Mouse (Mus musculus): Measurements from ENCODE around the gene Hsph1.

Gene Hsph1

DNA sequence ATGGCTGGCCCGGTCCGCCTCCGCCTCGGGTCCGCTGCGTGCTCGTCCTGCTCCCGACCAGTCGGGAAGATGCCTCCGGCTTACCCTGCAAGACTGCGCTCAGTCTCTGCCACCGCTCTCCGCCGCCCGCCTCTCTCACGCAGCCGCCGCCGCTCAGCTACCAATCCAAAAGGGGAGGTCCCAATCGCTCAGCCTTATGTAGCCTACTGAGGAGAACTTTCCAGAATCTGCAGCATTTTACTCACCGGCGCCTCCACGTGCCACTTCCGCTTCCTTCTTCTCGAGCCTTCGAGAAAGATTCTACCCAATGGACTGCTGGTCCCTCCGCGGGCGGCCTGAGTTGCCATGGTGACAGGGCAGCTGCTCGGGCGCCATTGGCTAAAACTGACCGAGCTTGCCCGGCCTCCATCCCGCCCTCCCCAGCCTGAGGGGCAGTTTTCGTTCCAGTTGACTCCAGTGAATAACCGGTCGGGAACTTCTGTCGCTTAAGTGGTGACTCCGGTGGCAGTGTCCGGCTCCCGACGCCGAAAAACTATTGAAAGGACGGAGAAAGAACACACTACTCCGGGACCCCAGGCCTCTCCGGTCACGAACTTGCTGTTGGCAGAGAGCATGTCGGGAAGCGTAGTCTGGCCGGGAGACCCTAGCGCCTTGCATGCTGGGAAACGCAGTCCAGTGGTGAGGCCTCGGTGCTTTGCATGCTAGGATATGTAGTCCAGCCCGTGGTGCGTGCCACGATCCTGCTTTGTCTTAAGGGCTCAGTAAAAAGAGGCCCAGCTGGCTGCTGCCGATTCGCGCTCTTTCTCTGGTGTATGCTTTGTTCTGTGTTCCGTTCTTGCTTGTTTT, at the start of gene Hsph1:
Hsph1 (minus strand) TSS at position 302 of the 846 bp plus-strand sequence.
- DNase-seq = peak; percentile 100

DNA sequence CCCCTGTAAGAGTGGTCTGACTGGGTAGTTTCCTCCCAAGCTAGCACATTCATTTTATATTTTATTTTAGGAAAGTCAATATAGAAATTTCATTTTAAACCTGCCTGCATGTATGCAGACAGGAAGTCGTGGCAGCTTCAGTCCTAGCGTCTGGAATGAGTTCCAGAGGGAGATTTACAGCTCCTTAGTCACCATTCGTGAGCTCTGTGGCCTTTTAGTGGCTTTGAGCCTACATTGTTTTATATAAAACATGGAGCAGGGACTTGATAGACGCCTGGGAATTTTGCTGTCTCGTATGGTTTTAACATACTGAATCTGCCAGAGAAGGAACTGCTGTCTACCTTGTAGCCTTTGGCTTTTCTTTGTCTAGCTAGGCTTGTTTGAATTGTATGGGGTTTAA, 44.8 kb upstream of the Hsph1 start:
- no peak for DNase-seq

DNA sequence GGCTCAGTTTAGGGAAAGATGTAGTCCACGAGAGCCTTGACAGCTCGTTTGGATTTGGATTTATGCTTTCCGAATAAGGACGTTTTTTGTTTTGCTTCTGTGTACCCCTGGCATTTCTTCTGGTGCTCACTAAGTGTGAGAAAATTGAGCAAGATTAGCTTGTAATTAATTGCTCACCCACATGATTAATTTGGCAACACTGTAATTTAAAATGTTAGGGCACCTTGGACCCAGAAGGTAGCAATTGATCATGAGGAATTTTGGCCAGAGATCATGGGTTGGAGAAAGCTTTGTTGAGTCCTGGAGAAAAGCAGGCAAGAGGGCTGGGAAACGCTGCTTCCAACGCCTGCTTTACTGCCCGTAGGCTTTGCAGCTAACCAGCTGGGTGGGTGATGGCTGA, 43.7 kb upstream of the Hsph1 start:
- no peak for DNase-seq

DNA sequence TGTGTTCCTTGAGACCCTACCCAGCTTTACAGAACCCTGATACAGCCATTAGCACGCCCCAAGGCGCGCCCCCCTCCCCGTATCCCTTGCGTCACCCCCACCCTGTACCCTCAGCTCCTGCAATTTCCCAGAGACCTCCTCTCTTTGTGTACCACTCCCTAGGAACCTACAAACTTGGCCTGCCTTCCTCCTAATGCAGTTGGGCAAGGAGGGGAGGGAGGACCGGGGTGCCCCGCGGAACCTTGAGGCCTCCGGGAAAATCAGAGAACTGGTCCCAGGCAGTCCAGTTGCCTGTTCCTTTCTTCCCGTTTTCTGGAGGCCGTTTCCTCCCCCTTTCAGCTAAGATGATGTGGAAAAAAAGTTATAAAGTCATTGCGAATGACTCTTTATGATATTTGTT, 43.2 kb upstream of the Hsph1 start:
- no peak for DNase-seq

DNA sequence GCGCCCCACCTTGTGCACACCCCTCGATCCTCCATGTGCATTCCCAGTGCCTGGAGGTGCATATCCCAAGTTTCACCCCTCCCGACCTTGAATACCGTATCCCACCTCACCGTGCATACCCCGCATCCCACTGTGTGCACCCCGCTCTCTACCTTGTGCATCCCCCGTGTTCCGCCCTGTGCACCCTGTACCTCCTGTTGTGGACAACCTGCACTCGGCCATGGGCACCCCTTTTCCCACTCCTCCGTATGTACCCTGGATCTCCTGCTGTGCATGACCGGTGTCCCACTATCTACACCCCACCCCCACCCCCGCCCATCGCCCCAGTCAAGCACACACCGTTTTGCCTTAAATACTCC, 42.8 kb upstream of the Hsph1 start:
- no peak for DNase-seq

DNA sequence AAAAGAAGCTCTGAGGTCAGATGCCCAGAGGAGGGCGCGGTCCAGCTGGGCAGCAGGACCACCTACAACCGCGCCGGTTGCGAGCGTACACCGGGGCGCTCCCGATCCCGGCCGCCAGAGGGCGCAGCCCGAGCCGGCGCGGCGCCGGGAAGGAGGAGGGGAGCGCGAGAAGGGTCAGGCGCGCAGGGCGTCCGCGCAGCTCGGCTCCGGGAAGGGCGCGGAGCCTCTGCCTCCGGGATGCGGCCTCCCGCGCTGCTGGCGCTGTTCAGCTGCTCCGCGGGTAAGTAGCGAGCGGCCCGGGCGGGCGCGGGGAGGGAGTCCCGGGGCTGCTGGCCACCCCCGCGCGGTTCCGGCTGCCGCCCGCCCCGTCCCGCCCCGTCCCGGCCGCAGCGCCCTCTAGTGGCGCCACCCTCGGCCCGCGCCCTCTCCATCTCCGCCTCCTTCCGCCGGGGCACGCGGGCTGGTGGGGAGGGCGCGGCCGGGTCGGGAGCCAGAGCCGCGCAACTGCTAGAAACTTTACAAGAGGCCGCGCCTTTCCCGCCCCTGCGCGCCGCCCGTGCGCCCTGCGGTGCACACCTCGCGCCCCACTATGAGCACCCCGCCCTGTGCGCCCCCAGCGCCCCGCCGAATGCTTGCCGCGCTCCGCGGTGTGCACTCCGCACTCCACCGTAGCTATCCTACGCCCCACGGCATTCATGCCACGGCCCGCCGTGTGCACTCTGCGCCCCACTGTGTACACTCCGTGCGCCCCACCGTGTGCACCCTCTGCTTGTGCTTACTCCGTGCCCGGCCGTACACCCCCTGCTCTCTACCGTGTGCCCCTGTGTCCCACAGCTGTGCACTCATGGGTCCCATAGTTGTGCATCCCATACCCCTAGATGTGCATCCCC, 42.2 kb upstream of the Hsph1 start, which contains the start of gene B3glct:
B3glct (plus strand) TSS at position 131 of the 890 bp plus-strand sequence.
- DNase-seq = peak; percentile 98

DNA sequence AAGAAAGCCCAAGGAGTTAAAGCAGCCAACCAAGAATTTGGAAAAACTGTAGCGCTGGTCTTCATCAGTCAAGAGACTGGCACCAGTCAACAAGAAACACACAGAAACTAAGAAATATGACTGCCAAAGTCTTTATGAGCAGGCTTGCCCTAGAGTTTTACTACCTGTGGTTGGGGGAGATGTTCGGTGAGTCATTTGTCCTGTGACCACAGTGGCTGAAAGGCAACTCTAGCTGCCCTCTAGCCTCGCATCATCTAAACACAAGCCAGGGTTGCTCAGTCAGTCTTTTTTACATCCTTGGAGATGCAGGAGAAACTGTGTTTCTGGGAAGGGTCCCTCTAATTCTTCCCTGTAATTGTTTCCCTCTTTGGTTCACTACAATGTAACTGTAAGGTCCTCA, 41.0 kb upstream of the Hsph1 start:
- no peak for DNase-seq

DNA sequence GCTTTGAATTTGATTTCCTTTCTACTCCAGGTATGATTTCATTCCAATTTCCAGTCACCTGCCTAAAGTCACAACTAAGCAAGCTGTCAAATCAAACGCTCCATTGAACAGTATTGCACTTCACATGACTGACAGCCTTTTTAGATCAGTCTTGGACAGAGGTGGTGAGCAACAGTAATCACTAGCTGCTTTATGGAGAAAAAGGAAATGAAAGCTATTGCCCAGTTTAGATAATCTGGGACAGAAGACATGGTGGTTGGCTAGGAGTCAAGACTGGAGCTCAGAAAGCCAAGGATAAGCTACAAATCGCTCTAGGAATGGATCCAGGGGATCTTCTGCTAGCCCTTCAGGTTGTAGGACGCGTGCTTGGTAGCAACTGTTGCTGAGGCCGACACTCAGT, 27.2 kb upstream of the Hsph1 start:
- DNase-seq = no peak

DNA sequence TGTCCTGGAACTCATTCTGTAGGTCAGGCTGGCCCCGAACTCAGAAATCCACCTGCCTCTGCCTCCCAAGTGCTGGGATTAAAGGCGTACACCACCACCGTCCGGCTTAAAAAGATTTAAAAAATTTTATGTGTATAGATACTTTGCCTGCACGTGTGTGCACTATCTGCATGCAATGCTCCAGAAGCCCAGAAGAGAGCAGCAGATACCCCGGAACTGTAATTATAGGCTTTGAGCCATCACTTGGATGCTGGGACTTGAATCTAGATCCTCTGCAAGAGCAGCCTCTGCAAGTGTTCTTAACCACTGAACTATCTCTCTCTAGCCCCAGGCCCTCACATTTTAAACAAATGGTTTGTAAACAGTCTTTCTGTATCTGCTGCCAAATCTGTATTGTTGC, 26.8 kb upstream of the Hsph1 start:
- no peak for DNase-seq

DNA sequence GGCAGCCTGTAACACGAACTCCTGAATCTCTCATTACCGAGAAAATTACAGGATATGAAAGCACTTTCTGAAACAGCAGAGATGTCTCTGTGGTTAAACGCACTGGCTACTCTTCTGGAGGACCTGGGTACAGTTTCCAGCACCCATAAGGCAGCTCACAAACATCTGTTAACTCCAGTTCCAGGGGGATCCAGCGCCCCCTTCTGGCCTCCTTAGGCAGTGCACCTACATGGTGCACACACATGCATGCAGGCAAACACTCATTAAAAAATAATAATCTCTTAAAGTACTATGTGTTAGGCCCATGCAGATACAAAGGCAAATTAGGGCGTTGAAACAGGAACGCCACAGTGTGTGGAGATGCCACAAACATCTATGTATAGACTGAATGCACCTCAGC, 25.3 kb upstream of the Hsph1 start:
- DNase-seq = no peak

DNA sequence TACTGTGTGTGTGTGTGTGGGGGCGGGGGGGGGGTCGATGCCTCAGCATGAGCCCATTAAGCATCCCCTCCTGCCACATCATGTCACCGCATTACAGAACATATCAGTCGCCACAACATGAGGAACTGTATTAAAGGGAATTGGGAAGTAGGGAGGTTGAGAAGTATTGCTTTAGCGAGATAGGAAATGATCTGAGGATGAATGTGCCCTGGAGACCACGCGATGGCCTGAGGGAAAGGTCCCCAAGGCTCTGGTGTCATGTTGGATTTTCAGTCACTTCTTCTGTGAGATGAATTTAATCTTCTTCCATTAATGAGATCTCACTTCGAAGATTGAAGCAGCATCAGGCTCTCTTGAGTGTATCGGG, 23.2 kb upstream of the Hsph1 start:
- no peak for DNase-seq

DNA sequence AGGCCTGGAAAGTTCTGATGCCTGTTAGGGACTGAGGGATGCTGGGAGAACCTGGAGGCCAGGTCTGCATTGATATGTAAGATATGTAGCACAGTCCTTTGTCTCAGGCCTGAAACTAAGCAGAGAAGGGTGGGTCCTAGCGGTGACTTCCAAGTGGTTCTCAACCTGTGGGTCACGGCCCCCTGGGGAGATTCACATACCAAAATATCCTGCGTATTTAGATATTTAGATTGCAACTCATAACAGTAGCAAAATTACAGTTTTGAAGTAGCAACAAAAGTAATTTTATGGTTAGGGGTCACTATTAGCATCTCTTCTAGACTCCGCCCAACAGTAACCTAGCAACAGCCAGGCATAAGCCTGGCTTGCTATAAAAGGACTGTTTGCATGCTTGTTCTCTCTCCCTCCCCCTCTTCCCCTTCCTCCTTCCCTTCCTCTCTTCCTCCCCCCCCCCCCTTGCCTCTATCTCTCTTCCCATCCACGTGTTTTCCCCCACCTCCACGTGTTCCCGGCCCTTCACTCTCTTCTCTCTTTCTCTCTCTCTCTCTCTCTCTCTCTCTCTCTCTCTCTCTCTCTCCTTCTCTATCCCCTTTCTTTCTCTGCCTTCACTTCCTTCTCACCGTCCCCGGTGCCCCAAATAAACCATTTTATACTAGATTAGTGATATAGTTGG, 22.7 kb upstream of the Hsph1 start:
- no peak for DNase-seq

DNA sequence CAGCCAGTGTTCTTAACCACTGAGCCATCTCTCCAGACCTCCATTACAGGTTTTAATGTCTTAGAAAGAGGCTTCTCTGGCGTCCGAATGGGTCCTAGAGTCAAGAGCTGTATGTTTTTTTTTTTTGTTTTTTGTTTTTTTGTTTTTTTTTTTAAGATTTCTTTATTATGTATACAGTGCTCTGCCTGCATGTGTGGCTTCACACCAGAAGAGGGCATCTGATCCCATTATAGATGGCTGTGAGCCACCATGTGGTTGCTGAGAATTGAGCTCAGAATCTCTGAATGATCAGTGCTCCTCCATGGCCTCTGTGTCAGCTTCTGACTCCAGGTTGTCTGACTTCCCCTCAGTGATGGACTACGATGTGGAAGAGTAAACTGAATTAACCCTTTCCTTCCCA, 21.8 kb upstream of the Hsph1 start:
- no peak for DNase-seq

DNA sequence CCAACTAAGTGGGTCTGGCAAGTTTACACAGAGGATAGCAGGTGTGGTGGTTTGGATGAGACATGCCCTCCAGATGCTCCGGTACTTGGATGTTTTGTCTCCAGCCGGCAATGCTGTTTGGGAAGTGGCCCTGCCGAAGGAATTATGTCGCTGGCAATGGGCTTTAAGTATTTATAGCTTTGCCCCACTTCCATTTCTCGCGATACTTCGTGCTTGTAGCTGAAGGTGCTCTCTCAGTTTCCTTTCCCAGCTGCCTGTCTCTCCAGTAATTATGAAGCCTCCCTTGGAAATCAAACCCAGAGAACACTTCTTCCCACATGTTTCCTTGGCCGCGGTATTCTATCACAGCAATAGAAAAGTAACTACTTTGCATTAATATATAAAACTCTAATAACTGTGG, 19.5 kb upstream of the Hsph1 start:
- no peak for DNase-seq

DNA sequence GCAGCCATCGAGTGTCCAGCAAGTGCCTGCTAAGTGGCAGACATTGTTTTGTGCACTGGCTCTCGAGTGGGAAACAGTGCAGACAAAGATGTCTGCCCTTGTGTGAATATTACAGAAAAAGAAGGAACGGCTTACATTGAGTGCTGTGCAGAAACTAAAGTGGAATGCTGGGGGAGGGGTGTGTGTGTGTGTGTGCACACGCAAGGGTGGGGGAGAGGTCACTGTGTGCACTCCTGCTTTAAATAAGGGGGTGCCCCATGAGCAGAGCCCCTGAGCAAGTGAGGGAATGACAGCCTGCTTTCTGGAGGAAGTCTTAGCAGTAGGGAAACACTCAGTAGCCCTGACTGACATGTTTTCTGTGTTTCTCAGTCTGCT, 14.0 kb upstream of the Hsph1 start:
- DNase-seq = no peak

DNA sequence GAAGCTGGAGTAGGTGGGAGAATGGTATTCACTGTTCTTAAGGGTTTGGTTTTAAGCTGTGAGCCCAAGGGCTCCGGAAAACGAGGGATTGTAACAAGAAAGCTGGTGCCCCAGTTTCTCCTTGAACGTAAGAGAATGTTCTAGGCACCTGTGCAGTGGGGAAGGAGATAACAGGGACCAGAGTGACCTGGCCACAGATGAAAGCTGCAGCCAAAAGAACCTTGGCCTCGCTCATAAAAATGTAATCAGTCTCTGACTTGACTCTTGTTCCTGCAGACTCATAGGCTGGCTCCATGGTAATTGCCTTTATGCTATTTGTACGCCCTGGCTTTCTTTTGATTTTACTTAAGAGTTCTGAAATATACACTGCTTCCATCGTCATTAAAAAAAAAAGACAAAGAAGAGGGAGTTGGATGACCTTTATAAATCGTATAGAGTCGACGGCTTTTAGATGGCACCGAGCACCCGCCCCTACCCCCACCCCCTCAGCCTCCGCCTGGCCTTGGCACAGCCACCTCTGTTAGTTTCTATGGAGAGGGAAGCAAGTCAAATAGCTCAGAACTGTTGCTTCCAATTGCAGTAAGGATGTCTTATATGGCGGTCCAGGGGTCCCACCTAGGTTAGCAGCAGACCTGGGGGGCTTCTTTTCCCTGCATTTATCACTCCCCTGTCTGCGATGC, 13.5 kb upstream of the Hsph1 start:
- no peak for DNase-seq

DNA sequence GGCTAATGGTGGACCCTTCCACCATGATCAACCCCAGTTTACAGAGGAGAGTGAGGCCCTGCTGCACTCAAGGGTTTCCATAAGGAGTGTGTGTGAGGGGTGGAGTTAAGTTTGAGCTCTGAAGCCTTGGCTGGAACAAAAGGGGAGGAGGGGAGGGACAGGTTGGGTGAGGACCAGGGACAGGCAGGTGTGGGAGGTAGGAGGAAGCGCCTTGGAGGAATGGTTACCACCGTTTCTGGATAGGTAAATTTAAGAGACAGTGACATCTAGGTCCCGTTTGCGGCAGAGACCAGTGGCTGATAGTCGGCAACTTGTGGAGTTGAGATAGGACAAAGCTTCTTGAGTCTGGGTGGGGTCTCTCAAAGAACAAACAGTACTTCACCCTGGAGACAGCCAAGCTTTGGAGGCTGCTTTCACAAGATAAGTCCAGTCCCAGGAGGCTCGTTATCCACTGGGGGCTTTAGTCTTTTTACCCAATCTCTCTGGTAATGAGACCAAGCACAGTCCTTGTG, 12.8 kb upstream of the Hsph1 start:
- no peak for DNase-seq

DNA sequence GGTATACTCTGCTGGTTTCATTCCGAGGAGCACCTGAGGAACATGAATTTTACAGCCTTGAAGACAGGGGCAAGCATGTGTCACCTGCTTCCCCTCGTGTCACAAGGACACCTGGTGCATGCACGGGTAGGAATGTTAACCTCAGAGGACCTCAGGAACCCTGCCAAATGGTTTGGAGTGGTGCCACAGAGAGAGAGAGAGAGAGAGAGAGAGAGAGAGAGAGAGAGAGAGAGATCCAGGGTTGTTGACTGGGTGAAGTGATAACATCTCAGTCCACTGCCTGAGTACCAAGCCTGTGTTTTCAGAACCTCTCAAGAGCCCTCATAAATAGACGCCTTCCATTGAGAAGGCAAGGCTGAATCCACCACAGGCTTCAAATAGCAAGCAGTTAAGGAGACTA, 12.0 kb upstream of the Hsph1 start:
- no peak for DNase-seq

DNA sequence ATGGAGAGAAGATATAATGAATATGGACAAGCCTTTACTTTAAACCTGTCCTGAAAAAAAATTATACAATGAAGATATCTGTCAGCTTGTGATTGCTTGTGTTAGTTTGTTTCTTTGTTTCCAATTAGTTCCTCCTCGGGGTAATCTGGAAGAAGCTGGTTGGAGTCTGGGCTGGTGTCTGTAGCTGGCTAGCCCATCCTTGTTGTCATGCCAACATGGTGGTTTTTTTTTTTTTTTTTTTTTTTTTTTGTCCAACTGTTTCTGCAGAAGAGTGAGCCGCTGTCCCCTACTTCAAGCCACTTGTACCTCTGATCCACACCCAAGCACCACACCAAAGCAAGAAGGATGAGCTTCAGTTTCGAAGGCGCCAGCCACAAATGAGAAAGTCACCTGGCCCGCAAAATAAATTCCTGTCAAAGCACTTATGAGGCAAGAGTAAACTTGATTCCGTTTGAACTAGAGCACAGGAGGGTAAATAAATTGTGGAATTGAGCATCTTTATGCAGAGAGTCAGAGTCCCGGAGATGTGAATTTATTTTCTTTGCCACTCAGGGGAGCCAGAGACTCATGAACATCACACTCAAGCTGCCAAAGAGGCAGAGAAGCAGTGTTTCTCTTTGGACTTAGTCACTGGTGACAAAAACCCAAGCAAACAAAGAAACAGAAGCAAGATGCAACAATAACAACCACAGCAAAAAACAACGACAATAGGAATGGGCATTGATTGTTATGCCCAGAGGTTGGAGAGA, 11.4 kb upstream of the Hsph1 start:
- DNase-seq = no peak

DNA sequence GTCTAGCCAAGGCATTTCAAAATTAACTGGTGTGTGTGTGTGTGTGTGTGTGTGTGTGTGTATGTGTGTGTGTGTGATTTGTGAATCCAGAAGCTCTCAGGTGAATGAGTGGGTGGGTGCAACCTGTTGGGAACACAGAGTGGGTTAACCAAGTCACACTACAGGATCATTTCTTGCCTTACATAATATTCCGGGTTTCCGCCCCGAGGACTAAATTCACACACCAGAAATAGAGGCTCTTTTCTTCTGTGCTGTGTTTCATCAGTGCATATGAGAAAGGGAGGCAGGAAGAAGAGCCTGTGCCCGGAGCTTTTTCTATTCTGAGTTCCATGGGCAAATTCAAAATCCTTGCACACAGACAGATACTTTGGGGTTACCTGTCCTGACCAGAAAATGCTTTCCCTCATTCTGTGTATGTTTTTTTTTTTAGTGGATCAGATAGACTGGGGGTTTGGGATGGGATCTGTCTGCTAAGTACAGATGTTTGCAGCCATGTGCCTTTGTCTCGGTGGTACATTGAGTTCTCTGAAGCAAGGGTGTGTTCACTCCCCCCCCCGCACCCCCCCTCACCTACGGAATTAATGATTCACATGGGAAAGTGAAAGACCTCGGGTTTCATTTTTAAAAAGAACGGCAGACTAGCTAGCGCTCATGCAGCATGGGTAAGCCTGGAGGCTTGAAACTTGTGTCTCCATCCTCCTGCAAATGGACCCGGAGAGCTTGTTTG, 6.8 kb upstream of the Hsph1 start:
- no peak for DNase-seq

DNA sequence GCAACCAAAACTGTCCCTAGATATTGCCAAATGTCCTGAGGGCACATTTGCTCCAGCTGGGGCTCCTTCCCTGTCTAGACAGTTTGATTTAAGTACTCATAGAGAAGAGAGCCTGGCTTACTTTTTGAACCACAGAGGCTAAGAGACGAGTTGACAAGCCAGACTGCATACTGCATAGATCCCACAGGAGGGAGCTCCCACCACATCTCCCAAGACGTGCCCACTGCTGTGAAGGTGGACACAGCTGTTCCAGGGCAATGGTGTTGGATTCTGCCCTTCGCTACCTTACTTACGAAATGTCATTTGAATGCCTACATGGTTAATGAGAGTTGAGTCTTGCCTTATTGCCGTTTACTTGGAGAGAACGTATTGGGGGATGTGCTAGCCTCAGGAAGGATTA, 6.2 kb upstream of the Hsph1 start:
- DNase-seq = no peak
